Mouse (Mus musculus) gastrocnemius, postnatal 14 days (tissue): Measurements from ENCODE around the gene Ssc4d. TPM values are rescaled to one million over a fixed set of nuclear protein-coding genes. Genes with fewer than 3 reads are reported as not detected.

Source experiments
- DNase-seq: peaks from one replicate; pipeline ENCODE4 v3.0.0; 2021; ENCODE audit warnings: mixed read lengths
- intact Hi-C: fragments of 180-260 bp; cut with DNase I; formaldehyde crosslinking; loops from one replicate; pipeline ENCODE4 v1.15.1; 2025; ENCODE audit warnings: low total_unique reads
- total RNA-seq, 2 experiments: library from RNA; stranded (reverse); gene quantifications; 2 replicates each; pipeline ENCODE4 v1.2.3; 2021

Ssc4d gene
- total RNA-seq, 2 experiments from 2014 or later = 0.73 to 1.6 TPM

DNA sequence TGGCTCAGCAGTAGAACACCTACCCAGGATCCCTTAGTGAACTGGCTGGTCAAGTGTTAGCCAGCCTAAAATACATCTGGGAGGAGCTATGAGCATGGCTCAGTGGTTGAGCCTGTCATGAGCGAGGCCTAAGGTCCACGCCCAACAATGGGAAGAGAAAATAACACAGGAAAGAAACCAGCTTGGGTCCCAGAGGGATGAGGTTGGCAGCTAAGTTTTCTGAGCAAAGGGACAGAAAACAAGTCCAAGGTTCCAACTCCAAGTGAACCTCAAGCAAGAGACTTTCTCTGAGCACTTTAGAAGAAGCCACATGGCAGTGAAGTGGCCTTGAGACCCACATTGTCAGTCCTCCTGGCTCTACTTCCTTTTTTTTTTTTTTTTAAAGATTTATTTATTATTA, 22.7 kb downstream of the Ssc4d start:
- no peak for DNase-seq

DNA sequence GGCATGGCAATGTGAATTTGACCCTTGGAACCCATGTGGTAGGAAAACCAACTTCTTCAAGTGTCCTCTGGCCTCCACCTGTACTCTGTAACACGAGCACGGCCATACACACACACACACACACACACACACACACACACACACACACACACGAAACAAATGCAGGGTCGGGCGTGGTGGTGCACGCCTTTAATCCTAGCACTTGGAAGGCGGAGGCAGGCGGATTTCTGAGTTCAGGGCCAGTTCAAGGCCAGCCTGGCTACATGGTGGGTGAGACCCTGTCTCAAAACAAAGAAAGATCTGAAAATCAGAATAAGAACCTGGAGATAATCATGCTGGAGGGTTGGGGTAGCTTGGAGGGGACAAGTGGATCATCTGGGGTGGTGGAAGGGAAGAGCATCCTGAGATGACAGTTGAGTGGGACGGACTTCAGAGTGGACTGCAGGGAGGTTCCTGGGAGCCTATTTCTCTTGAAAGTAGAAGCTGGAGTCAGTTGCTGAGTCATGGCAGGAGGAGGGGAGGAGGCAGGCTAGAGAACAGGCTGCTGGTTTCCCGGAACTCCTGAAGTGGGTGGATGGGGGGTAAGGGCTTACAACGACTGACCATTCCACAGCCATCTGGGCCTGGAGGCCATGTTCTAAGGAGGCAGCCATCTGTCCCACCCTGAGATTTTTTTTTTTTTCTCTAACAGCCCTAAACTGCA, 23.5 kb downstream of the Ssc4d start:
- DNase-seq = no peak
- intact Hi-C loops = no loop called here

More for the DNA sequence above, 22.7 kb downstream of the Ssc4d start:
- intact Hi-C loops = no loop called here

- intact Hi-C loops = no loop called here
- no peak for DNase-seq
Observed at GRCm38 (mm10) chr5:135946621-135947020, 27.7 kb downstream of the Ssc4d start.

DNA sequence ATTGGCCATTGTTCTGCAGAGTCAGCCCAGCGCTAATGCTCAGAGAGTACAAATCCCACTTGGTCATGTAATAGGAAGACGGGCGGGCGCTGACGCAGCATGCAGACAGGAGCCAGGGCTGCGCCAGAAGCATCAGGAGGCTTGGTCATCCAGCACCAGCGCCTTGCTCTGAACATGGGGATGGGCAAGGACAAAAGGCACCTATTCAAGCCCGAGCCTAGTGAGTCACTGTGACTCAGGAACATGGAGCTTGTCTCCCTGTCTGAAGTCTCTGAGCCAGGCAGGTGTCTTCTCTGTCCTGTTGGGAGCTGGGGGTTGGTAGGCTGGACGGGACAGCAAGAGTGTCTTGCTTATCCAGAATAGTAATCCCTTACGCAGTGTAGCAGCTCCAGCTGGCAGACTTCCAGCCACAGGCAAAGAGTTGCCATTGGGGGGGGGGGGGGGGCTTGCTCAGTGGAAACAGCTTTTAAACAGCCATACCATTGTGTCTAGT, 28.4 kb downstream of the Ssc4d start:
- no peak for DNase-seq
- intact Hi-C loops = no loop called here

- DNase-seq = no peak
- intact Hi-C loops = no loop called here
Observed at GRCm38 (mm10) chr5:135942710-135943109, 31.6 kb downstream of the Ssc4d start.

- intact Hi-C loops = no loop called here
- no peak for DNase-seq
Observed at GRCm38 (mm10) chr5:135940587-135940986, 33.7 kb downstream of the Ssc4d start.

DNA sequence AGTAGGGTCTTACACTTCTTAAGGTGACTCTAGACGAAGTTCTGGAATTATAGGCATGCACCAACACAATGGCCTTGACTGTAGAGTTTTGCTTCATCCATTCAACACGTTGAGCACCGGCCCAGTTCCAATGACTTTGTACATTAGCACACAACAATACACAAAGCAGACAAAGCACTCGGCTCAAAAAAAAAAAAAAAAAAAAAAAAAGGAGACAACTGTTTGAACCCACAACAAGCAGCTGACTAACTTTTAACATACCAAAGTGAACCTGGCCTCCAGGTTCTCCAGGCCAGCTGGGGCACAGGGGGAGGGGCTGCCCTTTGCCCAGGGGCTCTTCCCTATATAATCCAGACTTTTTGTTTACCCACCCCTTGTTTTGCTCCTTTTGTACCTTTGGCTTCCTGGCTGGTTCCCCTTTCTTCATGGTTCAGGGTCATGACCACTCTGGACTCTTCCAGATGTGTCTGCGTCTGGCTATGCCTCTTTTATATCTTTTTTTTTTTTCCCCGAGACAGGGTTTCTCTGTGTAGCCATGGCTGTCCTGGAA, 38.6 kb downstream of the Ssc4d start:
- intact Hi-C loops = no loop called here
- no peak for DNase-seq

- no peak for DNase-seq
- intact Hi-C loops = no loop called here
Observed at GRCm38 (mm10) chr5:135935176-135935523, 39.2 kb downstream of the Ssc4d start.

DNA sequence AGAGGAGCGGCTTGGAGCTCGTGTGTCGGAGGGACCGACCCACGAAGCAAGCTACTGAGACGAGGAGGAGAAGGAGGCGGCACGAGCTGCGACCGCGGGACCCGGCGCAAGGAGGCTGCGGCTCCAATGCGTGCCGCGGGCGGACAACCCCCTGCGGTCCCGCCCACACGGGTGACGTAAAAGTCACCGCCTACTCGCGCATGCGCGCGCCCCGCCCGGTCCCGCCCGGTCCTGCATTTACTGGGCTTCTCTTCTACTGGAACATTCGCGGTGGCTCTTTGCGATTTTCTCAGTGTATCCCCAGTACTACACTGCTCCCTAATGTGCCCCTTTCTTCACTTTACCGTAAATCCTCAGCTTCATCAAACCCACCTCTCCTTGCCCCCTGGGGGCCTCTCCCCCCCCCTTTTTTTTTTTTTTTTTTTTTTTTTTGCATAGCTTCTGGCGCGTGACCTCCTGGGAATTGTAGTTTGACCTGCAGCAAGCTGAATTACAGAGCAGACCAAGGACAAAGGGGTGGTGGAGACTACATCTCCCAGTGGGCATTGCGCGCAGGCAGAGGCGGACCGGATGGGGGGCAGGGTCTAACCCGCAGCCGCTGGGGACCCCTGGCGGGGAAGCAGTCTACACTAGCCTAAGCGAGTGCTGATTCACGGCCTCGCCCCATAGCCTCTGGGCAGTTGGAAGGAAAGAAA, 39.7 kb downstream of the Ssc4d start, which contains the start of gene Ywhag:
Gene Ywhag, minus strand, starts transcription at position 136 of the 695 bp plus-strand sequence.
- peak; percentile 98 for DNase-seq
- intact Hi-C loops = no loop called here

GRCm38 (mm10) chr5:135933900-135934441, 40.4 kb downstream of the Ssc4d start:
- intact Hi-C loops = no loop called here
- DNase-seq = peak; percentile 73

DNA sequence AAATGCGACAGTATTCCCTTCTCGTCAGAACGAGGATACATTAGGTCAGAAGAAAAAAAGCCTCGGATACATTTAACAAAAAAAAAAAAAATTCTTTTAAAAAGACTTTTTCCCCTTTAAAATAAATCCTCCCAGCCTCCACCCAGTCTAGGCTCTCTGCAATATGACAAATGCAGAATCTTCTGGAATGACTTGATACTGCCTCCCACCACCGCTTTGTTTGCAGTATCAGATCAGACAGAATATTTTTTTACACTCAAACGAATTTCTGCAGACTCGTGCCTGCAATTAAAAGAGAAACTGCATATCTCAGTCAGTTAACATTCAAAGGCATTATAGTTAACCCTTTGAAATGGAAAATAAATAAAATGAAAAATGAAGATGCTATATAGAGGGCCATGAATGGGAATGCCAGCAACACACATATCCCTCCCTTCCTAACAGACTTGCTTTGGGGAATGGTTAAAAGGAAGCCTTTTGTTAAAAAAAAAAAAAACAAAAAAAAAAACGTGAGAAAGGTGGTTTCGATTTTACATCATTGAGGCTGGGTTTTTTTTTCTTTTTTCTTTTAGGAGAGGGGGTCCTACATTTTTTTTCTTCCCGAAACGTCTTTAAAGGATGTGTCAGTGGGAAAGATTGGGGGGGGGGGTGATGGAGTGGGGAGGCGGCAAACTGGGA, 41.0 kb downstream of the Ssc4d start:
- intact Hi-C loops = no loop called here
- DNase-seq = no peak

- no peak for DNase-seq
- intact Hi-C loops = no loop called here
Observed at GRCm38 (mm10) chr5:135932359-135932758, 42.0 kb downstream of the Ssc4d start.

GRCm38 (mm10) chr5:135931526-135931925, 42.8 kb downstream of the Ssc4d start:
- no peak for DNase-seq
- intact Hi-C loops = no loop called here

DNA sequence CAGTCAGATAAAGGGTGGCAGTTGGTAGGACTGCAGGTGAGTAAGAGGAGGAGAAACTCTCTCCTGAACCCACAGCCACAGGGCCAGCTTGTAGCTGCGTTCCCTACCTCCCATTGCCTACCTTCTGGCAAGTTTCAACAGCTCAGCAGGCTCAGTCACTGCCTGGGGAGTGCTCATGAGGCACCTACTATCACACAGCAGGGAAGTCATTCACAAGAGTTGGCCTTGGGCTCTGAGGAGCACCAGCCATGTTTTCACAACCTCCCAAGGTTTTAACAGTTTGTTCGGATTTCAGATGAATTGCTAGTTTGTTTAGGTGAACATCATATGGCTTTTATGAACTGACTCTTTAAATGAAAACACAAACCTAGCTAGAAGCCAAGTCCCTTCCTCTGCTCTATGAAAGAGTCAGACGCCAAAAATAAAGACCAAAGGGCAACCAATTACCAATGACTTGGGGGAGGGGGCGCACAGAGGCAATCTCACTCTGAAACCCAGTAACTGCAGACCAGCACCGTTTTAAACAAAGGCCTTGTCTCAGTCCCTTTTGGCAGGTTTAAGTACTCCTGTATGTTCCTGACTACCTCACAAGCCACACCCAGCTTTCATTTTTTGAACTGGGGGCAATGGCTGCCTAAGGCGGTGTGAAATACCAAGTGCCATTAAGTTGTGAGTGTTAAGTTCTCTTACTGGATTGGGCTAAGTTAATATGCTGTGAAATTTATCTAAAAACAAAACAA, 44.5 kb downstream of the Ssc4d start:
- intact Hi-C loops = no loop called here
- no peak for DNase-seq

- DNase-seq = no peak
- intact Hi-C loops = no loop called here
Observed at GRCm38 (mm10) chr5:135923901-135924300, 50.4 kb downstream of the Ssc4d start.

DNA sequence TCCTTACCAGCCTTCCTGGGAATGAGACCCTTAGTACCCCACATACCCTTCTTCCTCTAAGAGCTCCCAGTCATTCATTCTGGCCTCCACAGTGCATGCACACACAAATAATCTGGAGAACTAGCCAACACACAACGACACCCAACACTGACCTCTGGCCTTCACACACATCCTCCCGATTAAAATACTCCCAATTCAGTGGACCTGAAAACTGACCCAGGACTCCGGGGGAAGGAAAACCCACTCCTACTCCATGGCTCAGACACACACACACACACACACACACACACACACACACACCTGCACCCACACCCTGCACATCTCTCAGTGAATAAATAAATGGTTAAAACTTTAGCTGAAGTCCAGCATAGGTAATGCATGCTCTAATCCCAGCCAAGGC, 54.4 kb downstream of the Ssc4d start:
- intact Hi-C loops = no loop called here
- no peak for DNase-seq

DNA sequence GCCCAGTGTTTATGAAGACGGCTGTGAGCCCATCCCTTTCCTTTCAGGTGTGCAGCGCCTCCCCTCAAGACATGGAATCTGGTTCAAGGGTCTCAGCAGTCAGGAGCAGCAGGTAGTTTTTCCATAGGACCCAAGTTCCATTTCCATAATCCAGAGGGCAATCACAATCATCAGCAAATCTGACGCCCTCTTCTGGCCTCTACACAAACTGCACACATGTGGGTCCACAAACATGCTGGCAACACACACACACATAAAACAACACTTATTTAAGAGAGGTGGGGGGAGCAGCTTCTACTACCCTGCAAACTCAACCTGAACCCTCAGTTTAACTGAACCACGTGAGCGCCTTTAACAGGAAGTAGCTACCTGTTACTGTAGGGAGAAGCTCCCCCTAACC, 55.7 kb downstream of the Ssc4d start:
- no peak for DNase-seq
- intact Hi-C loops = no loop called here

DNA sequence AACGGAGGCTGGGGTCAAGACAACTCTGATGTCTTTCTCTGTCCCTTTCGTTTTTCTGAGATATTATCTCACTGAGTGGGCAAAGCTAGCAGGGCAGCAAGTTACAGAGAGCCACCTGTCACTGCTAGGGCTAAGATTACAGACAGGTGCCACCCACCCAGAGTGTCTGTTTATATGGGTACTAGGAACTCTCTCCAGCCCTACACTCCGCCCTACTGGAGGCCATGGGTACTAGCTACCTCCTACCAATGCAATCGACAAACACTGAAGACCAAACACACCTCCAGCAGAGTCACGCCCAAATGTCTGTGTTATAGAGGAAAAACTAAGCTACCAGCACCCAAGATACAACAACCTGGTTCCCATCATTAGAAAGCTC, 56.3 kb downstream of the Ssc4d start:
- no peak for DNase-seq
- intact Hi-C loops = no loop called here

- intact Hi-C loops = no loop called here
- DNase-seq = no peak
Observed at GRCm38 (mm10) chr5:135917327-135918058, 56.8 kb downstream of the Ssc4d start.
